Mouse (Mus musculus) thymus, postnatal 14 days (tissue): ENCODE results near the gene Sec13.

Experiments
- DNase-seq: peaks from one replicate; pipeline ENCODE4 v3.0.0; 2021

Sec13 gene

DNA sequence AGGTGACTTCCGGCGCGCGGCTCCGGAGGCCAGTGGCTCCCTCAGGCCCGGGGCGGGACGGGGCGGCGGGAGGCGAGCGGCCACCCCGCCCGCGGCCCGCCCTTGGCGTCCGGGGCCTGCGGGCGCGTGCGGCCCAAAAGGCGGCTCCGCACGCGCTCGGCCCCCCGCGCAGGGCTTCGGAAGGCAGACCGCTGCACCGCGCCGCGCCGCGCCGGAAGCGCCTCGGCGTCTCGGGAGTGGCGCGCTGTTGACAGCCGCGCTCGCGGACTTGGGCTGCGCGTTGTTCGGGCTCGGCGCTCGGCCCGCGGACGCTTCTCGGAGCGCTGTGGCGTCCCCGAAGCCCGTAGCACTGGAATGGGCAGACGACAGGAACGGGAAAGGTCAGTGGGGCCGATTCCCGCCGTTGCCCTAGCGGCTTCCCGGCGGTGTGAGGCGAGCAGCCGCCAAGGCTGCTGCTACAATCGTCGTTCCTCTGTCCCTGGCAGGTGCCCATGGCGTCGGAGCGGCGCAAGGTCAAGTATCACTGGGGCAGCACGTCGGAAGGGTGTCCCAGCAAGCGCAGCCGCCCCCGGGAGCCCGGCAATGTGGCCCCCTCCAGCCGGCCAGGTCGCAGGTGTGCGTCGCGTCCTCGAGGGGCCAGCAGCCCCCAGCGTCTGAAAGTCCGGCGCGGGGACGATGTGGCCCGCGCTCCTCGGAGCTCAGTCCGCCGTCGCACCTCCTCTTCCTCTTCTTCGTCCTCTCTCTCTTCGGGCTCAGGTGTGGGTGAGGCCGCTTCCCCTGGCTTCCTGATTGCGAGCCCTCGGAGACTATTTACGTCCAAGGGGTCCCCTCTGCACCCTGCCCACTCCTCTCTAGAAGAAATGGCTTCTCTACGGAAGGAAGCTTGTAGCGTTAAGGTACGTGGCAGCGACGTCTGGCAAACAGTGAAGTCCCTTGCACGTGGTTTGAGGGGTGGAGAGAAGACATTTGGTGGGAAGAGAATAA is 43.0 kb downstream of the Sec13 start:
- peak; percentile 53 for DNase-seq

DNA sequence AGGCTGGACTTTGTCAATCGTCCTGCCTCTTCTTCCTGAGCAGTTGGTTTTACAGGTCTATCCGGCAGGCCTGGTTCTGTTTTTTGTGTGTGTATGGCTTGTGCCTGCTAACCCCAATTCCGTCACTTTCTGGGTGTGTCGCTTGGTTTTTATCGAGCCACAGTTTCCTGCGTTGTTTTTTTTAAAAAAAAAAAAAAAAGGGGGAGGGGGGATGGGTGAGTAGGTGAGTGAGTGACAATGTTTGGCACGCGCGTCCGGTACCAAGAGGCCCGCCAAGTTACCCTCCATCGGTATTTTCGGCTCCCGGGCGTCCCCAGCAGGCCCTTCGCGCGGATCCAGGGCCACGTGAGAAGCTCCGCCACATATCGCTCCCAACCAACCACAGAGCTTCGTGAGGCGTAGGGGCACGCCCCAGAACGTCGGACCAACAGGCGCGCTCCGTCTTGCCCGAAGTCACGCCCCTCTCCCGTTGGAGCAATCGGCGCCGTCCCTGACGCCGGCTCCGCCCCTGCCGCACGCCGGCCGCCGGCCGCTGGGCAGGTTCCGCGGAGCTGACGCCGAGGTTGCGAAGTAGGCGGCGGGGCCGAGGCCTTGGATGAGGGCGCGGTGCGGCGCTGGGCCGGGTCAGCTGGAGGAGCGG is 43.8 kb downstream of the Sec13 start, which contains the start of gene Tatdn2:
TSS of gene Tatdn2 (plus strand) at position 469 of the 640 bp plus-strand sequence.
- DNase-seq: peak; percentile 96

DNA sequence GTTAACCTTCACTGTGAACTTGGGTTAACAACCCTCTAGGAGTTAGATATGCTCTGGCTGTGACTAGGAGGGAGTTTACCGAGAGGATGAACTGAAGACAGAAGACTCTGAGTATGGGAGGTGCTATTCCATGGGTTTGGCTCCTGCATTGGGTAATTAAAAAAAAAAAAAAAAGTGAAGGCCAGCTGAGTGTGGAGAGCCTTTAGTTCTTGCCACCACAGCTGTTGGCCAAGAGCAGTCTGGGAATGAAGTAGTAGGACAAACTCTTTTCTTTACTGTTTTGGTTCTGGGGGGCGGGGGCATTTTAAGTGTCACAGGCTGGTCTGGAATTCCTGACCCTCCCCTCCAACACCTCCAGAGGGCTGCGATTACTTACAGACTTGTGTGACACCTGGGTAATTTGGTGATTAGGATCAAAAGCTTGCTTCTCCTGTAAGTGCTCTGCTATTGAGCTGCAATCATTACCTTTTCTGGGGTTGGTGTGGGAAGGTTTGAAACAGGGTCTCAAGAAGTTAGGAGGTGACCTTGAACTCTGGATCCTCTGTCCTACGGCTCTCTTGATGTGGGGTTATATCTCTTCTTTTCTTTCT is 44.7 kb downstream of the Sec13 start:
- no peak for DNase-seq

DNA sequence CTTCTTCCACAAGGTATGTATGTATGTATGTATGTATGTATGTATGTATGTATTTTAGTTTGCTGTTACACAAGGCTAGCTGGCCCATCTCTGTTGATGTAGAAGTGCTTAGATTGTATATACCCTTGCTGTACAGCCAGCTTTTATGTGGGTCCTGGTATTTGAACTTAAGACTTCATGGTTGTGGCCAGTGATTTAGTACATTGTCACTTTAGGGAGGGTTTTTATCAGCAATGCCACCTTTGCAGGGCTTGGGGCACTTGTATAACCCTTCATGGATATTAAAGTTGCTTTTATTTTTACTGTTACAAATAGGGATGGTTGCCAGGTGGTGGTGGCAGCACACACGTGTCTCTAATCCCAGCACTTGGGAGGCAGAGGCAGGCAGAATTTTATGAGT is 45.3 kb downstream of the Sec13 start:
- no peak for DNase-seq

DNA sequence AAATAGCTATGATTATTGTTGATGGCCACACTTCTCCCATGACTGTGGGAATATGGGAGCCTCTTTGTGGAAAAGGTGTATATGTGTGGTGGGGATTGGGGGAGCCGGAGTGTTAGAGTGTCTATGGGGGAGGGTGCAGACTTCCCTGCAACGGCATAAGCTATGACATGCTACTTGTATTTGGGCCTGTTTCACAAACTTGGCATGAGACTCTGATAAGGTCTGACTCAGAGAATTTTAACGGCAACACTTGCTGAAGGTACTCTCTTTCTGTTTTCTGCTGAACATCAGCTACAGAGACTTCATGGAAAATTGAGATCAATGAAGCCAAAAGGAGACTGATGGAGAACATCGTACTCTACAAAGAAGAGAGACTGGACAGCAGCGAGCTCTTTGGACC is 47.2 kb downstream of the Sec13 start:
- no peak for DNase-seq

DNA sequence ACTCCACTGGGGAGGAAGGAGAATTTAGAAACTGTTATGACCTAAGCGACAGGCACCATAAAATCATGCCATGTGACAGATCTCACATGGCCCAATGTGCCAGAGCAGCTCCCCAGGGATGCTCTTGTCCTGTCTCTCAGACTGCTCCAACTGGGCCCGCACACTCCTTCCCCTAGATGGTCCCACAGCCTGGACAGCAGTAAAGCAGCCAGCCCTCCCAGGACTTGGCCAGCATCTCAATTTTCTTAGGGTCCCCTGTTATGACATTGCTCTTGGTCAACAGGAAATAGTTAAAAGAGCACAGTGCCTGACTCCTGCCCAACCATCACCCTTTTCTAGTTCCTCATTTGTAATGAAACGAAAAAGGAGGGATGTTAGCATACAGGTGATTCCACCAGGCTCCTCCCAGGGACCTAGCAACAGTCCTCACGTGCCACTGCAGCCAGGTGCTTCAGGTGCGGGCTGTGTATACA is 47.8 kb downstream of the Sec13 start:
- no peak for DNase-seq

DNA sequence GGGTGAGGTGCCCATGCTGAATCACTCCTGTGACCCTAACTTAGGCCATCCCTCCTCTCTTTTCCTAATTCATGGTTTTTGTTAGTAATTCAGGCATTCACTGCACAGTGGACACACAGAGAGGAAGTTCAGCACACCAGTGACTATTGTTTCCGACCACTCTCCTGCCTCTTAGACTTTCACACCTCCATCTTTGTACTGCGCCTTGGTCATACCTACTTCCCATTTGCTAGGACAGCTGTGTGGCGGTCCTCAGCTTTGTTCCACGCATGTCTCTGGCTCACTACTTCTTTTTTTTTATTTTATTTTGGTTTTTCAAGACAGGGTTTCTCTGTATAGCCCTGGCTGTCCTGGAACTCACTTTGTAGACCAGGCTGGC is 49.5 kb downstream of the Sec13 start:
- DNase-seq: no peak

DNA sequence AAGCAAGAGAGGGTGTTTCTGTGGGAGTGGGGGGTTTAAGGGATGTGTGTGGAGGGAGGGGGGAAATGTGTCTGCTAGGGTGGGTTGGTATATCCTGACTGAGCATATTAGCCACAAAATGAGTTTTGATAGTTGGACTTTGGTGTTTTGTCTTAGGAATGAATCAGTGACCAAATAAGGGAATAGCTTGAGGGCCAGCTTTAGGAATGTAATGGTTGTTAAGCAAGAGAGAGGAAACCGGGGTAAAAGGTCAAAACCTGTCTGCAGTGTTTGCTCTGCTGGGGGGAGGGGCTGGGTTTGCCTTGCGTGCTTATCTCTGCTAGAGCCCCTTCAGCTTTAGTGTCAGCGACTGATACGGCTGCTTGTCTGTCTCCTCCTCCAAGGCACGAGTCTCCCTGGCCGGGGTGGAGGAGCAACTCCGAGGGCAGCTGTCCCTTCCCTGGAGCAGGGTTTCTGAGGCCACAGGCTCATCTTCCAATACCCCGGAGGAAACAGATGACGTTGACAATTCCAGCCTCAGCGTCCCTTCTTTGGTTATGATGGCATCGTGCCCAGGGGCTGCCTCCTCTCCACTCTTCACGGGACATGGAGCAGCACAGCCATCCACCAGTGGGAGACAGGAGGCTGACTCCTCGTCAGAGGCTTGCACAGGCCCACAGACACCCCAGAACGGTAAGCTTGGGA is 50.0 kb downstream of the Sec13 start:
- DNase-seq: peak; percentile 41

DNA sequence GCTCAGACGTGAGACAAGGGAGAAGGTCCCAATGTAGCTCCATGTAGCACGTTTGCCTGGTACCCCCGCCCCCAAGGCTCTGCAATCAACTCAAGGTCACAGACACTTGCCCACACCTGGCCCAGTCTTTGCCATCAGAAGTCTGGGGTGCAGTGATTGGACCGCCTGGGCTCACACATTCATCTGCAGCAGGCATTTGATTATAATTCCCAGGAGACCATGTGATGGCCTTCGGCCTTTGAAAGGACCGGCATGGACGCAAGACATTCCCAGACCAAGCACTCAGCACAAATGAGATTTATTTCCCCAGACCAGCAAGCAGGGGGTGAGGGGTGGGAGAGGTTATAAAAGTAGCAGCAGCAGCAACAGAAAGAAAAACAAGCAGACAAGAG is 50.5 kb downstream of the Sec13 start:
- DNase-seq: no peak

DNA sequence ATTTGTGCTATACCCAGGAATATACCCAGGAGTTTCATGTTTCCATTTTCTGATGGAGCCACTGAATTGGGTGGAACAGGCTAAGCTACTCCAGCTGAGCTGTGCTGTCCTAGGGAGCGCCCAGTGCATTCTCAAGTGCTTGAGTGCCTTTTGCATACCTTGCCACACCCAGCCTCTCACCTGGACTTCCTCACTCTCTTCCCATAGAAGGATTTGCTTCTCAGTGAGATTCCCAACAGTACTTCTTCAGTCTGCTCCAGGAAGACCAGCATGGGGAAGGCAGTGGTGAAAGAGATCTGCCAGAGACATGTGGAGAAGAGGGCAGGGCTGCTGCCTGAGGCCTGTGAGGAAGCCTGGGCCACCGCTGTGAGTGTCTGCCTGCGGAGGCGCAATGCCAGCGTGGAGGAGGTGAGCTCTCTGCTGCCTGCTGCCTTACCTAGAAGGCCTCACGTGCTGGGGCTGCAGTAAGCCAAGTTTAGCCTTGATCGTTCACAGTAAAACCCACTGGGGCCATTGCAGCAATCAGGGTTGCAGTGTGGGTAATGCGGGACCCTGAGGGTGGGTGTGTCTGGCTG is 53.9 kb downstream of the Sec13 start:
- no peak for DNase-seq

DNA sequence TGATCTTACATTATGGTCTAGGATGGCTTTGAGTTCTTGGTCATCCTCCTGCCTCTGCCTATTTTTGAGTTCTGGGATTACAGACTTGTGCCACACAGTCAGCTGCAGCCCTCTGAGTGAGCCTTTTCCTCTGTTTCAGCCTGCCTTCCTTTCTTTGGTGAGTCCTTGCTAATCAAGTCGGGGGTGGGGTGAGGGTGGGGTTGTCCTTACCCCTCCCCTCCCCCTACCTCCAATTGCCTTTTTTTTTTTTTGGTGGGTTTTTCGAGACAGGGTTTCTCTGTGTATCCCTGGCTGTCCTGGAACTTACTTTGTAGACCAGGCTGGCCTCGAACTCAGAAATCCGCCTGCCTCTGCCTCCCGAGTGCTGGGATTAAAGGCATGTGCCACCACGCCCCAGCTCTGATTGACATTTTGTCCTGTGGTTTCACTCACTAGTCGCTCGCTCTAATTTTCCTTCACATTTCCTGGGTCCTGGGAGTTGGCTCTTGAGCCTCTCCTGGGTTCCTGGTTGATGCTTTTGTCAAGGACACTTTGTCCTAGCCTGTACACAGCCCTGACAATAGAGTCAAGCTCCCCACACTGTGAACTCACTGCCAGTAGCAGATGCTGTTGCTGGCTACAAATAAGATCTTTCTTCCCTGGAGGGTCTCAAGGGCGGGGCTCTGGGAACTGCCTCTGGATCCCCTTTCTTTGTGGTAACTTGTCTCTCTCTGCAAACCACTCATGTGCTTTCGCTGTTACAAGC is 57.3 kb downstream of the Sec13 start:
- no peak for DNase-seq

DNA sequence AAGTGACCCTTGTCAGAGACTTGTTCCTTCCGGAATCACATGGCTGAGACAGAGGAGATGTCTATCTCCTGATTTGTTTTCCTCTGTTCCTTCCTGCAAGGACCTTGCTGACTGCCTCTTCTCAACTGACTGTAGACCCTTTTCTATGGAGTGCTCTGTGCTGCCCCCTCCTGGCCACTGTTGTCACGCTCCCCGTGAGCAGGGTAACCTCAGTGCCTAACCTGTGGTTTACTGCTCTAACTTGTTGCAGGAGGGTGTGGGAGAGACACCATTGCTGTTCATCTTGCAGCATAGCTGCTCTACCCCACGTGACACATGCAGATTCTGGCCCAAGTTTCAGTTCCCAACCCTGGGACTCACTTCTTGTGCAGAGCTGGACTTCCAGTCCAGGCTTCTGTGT is 59.3 kb downstream of the Sec13 start:
- peak; percentile 94 for DNase-seq

DNA sequence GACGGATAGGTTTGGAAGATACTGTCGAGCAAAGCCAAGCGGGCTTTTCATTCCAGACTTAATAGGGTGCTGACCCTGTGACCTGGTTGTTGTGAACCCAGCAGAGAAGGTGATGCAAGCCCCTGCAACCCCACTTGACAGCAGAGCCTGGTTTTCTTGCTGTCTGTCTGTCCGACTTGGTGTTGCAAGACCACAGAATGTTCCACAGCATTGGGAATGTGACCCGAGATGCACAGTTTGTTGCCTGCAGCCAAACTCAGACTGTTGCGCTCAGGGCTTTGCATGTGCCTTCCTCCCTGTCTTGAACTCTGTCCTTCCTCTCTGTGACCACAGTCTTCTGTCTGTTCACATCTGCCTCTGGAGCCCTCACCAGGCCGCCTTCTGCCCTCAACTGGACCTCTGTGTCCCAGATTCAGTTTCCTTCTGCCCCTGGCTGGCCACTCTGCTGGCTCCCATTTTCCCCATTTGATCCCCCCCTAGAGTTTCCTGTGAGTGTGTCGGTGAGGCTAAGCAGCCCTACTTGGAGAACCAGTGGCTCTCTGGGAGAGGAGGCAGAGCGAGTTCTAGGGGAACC is 60.5 kb downstream of the Sec13 start:
- DNase-seq: no peak

DNA sequence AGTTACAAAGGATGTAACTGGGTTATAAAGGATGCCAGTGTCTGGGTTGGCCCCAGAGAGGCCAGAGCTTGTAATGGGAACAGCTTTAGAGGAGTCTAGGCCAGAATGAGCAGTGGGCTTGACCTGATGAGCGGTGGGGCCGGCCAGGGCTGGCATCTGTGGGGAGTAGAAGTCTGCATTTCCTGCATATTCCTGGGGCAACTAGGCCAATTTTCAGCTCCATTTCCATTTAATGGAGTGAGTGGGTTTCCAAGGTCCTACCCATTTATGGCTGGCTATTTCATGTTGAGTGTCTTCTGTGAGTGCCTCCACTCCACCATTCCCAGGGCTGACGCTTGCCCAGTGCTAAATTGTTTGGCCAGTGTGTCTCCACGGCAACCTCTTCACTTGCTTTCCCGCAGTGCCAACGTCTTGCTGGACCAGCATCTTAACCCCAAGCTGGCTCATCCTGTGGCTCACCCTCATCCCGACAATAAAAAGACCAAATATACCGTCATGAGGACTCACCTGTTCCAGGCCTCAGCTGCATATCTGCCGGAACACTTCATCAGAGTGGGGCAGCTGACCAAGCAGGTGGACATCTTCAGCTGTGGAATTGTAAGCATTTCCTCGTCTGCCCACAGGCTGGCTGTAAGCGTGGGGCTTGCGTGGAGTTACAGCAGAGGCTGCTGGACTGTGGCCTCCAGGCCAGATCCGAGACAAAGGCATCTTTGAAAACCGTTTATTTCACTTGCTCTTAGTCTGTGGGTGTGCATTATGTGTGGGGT is 62.1 kb downstream of the Sec13 start:
- no peak for DNase-seq
